Mouse (Mus musculus) olfactory bulb, adult 2 months (tissue): ENCODE data around the gene Mbd4.

Source experiments
- CTCF ChIP-seq: fragments of 200-500 bp; IDR thresholded peaks from 2 replicates; pipeline ENCODE4 v1.5.1; 2012; ENCODE audit warnings: low read depth, mild to moderate bottlenecking, low read length, moderate library complexity; ENCODE audit not compliant: insufficient read depth
- POLR2A ChIP-seq: fragments of 200-500 bp; IDR thresholded peaks from 2 replicates; pipeline ENCODE4 v1.6.1; 2012; ENCODE audit warnings: mild to moderate bottlenecking, low read depth, low read length, moderate library complexity; ENCODE audit not compliant: insufficient read depth

- TF ChIP-seq CTCF (no peak), POLR2A (no peak)
These were observed 44.9 kb upstream of the Mbd4 start for GRCm38 (mm10) chr6:115897926-115898520.
